Mouse (Mus musculus) MEL (cell line): Measurements from ENCODE around the gene Fem1a. TPM values are rescaled to one million over a fixed set of nuclear protein-coding genes. Genes with fewer than 3 reads are reported as not detected.

Experiments
- DNase-seq: peaks from one replicate; pipeline ENCODE4 v3.0.0; 2011; ENCODE audit warnings: low read depth, low spot score
- H3K27ac ChIP-seq: 2 replicates; pipeline ENCODE4 v1.5.1; 2012; ENCODE audit warnings: low read depth, mild to moderate bottlenecking, control low read depth, low read length, moderate library complexity; ENCODE audit not compliant: control insufficient read depth
- H3K27me3 ChIP-seq, 2 experiments: fragments of 150-350 bp in 1 of 2; sonication (generic) in 1 of 2; 2 replicates each; pipeline ENCODE4 v1.6.1; 2012; ENCODE audit warnings: low read length in 2 of 2, mild to moderate bottlenecking in 2 of 2, improper control_type of control experiment in 1 of 2, moderate library complexity in 1 of 2; ENCODE audit not compliant: insufficient read depth in 2 of 2, control insufficient read depth in 1 of 2
- H3K36me3 ChIP-seq, 2 experiments: 2 replicates each; pipeline ENCODE4 v1.6.1; 2012 to 2014; ENCODE audit warnings: low read length in 2 of 2, improper control_type of control experiment in 1 of 2, inconsistent platforms in 1 of 2, mild to moderate bottlenecking in 1 of 2; ENCODE audit not compliant: insufficient read depth in 2 of 2, control insufficient read depth in 1 of 2
- H3K4me1 ChIP-seq, 2 experiments: fragments of 150-350 bp in 1 of 2; sonication (generic) in 1 of 2; 2 replicates each; pipeline ENCODE4 v1.6.1; 2012; ENCODE audit warnings: low read length in 2 of 2, improper control_type of control experiment in 1 of 2, mild to moderate bottlenecking in 1 of 2; ENCODE audit not compliant: insufficient read depth in 2 of 2, control insufficient read depth in 1 of 2
- H3K4me3 ChIP-seq, 2 experiments: fragments of 150-350 bp in 1 of 2; sonication (generic) in 1 of 2; 2 replicates each; pipeline ENCODE4 v1.5.1; 2012; ENCODE audit warnings: low read depth in 2 of 2, low read length in 2 of 2, mild to moderate bottlenecking in 2 of 2, moderate library complexity in 2 of 2, control low read depth in 1 of 2, improper control_type of control experiment in 1 of 2; ENCODE audit not compliant: control insufficient read depth in 1 of 2, insufficient read depth in 1 of 2
- H3K79me2 ChIP-seq: 2 replicates; pipeline ENCODE4 v1.6.1; 2012; ENCODE audit warnings: mild to moderate bottlenecking, low read length, moderate library complexity; ENCODE audit not compliant: control insufficient read depth, poor library complexity, insufficient read depth
- H3K9ac ChIP-seq: 2 replicates; pipeline ENCODE4 v1.6.1; 2012; ENCODE audit warnings: low read depth, mild to moderate bottlenecking, control low read depth, low read length, moderate library complexity; ENCODE audit not compliant: control insufficient read depth, poor library complexity, severe bottlenecking
- H3K9me3 ChIP-seq: fragments of 150-350 bp; sonication (generic); replicated peaks from 2 replicates; pipeline ENCODE4 v1.6.1; 2012; ENCODE audit warnings: mild to moderate bottlenecking, low read length, improper control_type of control experiment, moderate library complexity; ENCODE audit not compliant: insufficient read depth
- BHLHE40 ChIP-seq: IDR thresholded peaks from 2 replicates; pipeline ENCODE4 v1.6.1; 2012; ENCODE audit warnings: low read depth, mild to moderate bottlenecking, inconsistent platforms, low read length, improper control_type of control experiment, borderline replicate concordance
- CHD1 ChIP-seq: IDR thresholded peaks from 2 replicates; pipeline ENCODE4 v1.6.1; 2012; ENCODE audit warnings: low read depth, mild to moderate bottlenecking, inconsistent platforms, low read length, improper control_type of control experiment
- ELF1 ChIP-seq: IDR thresholded peaks from 2 replicates; pipeline ENCODE4 v1.6.1; 2014; ENCODE audit warnings: low read depth, mild to moderate bottlenecking, inconsistent platforms, low read length, improper control_type of control experiment, moderate library complexity
- EP300 ChIP-seq, 2 experiments: IDR thresholded peaks; 2 replicates each; pipeline ENCODE4 v1.6.1; 2011; ENCODE audit warnings: improper control_type of control experiment in 2 of 2, low read length in 2 of 2, low read depth in 1 of 2, mild to moderate bottlenecking in 1 of 2
- ETS1 ChIP-seq: IDR thresholded peaks from 2 replicates; pipeline ENCODE4 v1.6.1; 2012; ENCODE audit warnings: low read depth, mild to moderate bottlenecking, inconsistent platforms, low read length, improper control_type of control experiment, moderate library complexity
- MAZ ChIP-seq: IDR thresholded peaks from 2 replicates; pipeline ENCODE4 v1.6.1; 2012; ENCODE audit warnings: low read depth, mild to moderate bottlenecking, inconsistent platforms, low read length, improper control_type of control experiment
- MEF2A ChIP-seq: IDR thresholded peaks from 2 replicates; pipeline ENCODE4 v1.6.1; 2014; ENCODE audit warnings: low read depth, mild to moderate bottlenecking, inconsistent platforms, low read length, improper control_type of control experiment; ENCODE audit not compliant: poor library complexity, insufficient replicate concordance, severe bottlenecking; ENCODE audit errors: extremely low read depth
- MXI1 ChIP-seq: IDR thresholded peaks from 2 replicates; pipeline ENCODE4 v1.6.1; 2011; ENCODE audit warnings: mild to moderate bottlenecking, low read depth, low read length, improper control_type of control experiment
- MYB ChIP-seq: IDR thresholded peaks from 2 replicates; pipeline ENCODE4 v1.6.1; 2011; ENCODE audit warnings: mild to moderate bottlenecking, low read depth, low read length, improper control_type of control experiment
- MYC ChIP-seq: IDR thresholded peaks from 2 replicates; pipeline ENCODE4 v1.6.1; 2011; ENCODE audit warnings: low read depth, mild to moderate bottlenecking, low read length, improper control_type of control experiment, moderate library complexity
- NELFE ChIP-seq: IDR thresholded peaks from 2 replicates; pipeline ENCODE4 v1.6.1; 2011; ENCODE audit warnings: low read depth, low read length, improper control_type of control experiment
- POLR2A ChIP-seq, 2 experiments: IDR thresholded peaks; 2 replicates each; pipeline ENCODE4 v1.6.1; 2011 to 2012; ENCODE audit warnings: low read length in 2 of 2, mild to moderate bottlenecking in 2 of 2, control low read depth in 1 of 2, improper control_type of control experiment in 1 of 2, low read depth in 1 of 2, moderate library complexity in 1 of 2; ENCODE audit not compliant: control insufficient read depth in 1 of 2, insufficient read depth in 1 of 2, poor library complexity in 1 of 2
- POLR2AphosphoS5 ChIP-seq: IDR thresholded peaks from 2 replicates; pipeline ENCODE4 v1.6.1; 2012; ENCODE audit warnings: low read depth, borderline replicate concordance, mild to moderate bottlenecking, inconsistent platforms, low read length, moderate library complexity, mixed read lengths
- SMC3 ChIP-seq: IDR thresholded peaks from 2 replicates; pipeline ENCODE4 v1.6.1; 2011; ENCODE audit warnings: low read depth, low read length, improper control_type of control experiment
- USF1 ChIP-seq: IDR thresholded peaks from 2 replicates; pipeline ENCODE4 v1.6.1; 2014; ENCODE audit warnings: low read depth, mild to moderate bottlenecking, inconsistent platforms, low read length, improper control_type of control experiment, moderate library complexity
- ZC3H11A ChIP-seq: IDR thresholded peaks from 2 replicates; pipeline ENCODE4 v1.6.1; 2012; ENCODE audit warnings: low read depth, mild to moderate bottlenecking, inconsistent platforms, low read length, improper control_type of control experiment
- ZNF384 ChIP-seq: IDR thresholded peaks from 2 replicates; pipeline ENCODE4 v1.6.1; 2012; ENCODE audit warnings: low read depth, mild to moderate bottlenecking, inconsistent platforms, low read length, improper control_type of control experiment
- polyA plus RNA-seq, 2 experiments: library from polyadenylated mRNA; stranded (reverse) in 1 of 2; unstranded in 1 of 2; fragments of >175 nt in 1 of 2; fragments of >200 nt in 1 of 2; gene quantifications; 2 replicates each; pipeline versions ENCODE4 v1.2.1 to v1.2.4; 2012; ENCODE audit warnings: low replicate concordance in 2 of 2, low read depth in 1 of 2; ENCODE audit not compliant: insufficient read length in 2 of 2, insufficient read depth in 1 of 2, missing spikeins in 1 of 2
- total RNA-seq: library from RNA; depleted of rRNA; stranded (reverse); fragments of 300-350 nt; gene quantifications from 2 replicates; pipeline ENCODE4 v1.2.3, GENCODE M21; 2012

The Fem1a gene
- total and polyA plus RNA-seq, 3 experiments, result 17.1 to 21.5 TPM; not detected in 1

- Histone ChIP-seq H3K27me3 (no peaks in the 10 kb centered on the region), H3K27ac (no peak overlapping the region), H3K36me3 (peaks cover 0 to 7% of the 10 kb centered on the region in 2 experiments; a peak in 3 of 4 replicates), H3K79me2 (peaks cover 7% of the 10 kb centered on the region), H3K4me1 (peaks cover 3 to 4% of the 10 kb centered on the region in 2 experiments; a peak in 2 of 4 replicates), H3K9me3 (no peaks in the 10 kb centered on the region), H3K9ac (no peak overlapping the region), H3K4me3 (no peak overlapping the region)
- DNase-seq, result no peak
- TF ChIP-seq ELF1, result no peak
- TF ChIP-seq ETS1, result no peak
These were observed 15.1 kb downstream of the Fem1a start for GRCm38 (mm10) chr17:56271609-56272253.

- no peak overlapping the region for H3K27ac ChIP-seq
- peaks cover 3 to 7% of the 10 kb centered on the region in 2 experiments; a peak in 2 of 4 replicates for H3K4me1 ChIP-seq
- no peaks in the 10 kb centered on the region for H3K9me3 ChIP-seq
- no peaks in the 10 kb centered on the region for H3K27me3 ChIP-seq
- H3K9ac ChIP-seq, result no peak overlapping the region
- H3K4me3 ChIP-seq, result no peak overlapping the region
- no peak for DNase-seq
- no peak for TF ChIP-seq POLR2AphosphoS5
- TF ChIP-seq BHLHE40, result no peak
- no peak for TF ChIP-seq CHD1
- no peak for TF ChIP-seq ZNF384
- TF ChIP-seq MYC, result no peak
- TF ChIP-seq ETS1, result no peak
- TF ChIP-seq EP300 (IDR thresholded peaks at IDR 0.05; ENCODE audit: low read depth in 1 of 2, low read length in 2 of 2), result no peak
- no peak for TF ChIP-seq POLR2A (IDR thresholded peaks at IDR 0.05; ENCODE audit: control insufficient read depth in 1 of 2, insufficient read depth in 1 of 2, low read depth in 1 of 2, low read length in 2 of 2, poor library complexity in 1 of 2)
- no peak for TF ChIP-seq MEF2A
- TF ChIP-seq MXI1, result no peak
- no peak for TF ChIP-seq USF1
- no peak for TF ChIP-seq MYB
- no peak for TF ChIP-seq ZC3H11A
- TF ChIP-seq MAZ, result no peak
- no peak for TF ChIP-seq SMC3
- no peak for TF ChIP-seq ELF1
- no peak for TF ChIP-seq NELFE
- H3K79me2 ChIP-seq, result peaks cover 7% of the 10 kb centered on the region
- H3K36me3 ChIP-seq, result peaks cover 0 to 7% of the 10 kb centered on the region in 2 experiments; a peak in 3 of 4 replicates
These were observed 16.0 kb downstream of the Fem1a start for GRCm38 (mm10) chr17:56272644-56273043.
